Mouse (Mus musculus) intestine, postnatal 0 days (tissue): ENCODE results near the gene Olfr56. TPM values are rescaled to one million over a fixed set of nuclear protein-coding genes. Genes with fewer than 3 reads are reported as not detected.

Experiments
- ATAC-seq: fragments of 200-750 bp; cut with Nextera tagmentation; 2 replicates; pipeline ENCODE4 v1.8.0; 2017; ENCODE audit warnings: mild to moderate bottlenecking, moderate TSS enrichment, moderate library complexity
- H3K27ac ChIP-seq: fragments of 300-500 bp; sonication (generic); 2 replicates; pipeline ENCODE4 v1.5.1; 2014; ENCODE audit warnings: mild to moderate bottlenecking, low read depth, low read length, moderate library complexity
- H3K27me3 ChIP-seq: fragments of 300-500 bp; sonication (generic); replicated peaks from 2 replicates; pipeline ENCODE4 v1.6.1; 2014; ENCODE audit warnings: low read length, mixed read lengths; ENCODE audit not compliant: control insufficient read depth, insufficient read depth
- H3K36me3 ChIP-seq: fragments of 300-500 bp; sonication (generic); 2 replicates; pipeline ENCODE4 v1.6.1; 2014; ENCODE audit warnings: mild to moderate bottlenecking, moderate library complexity; ENCODE audit not compliant: control insufficient read depth, insufficient read depth
- H3K4me1 ChIP-seq: fragments of 300-500 bp; sonication (generic); replicated peaks from 2 replicates; pipeline ENCODE4 v1.6.1; 2014; ENCODE audit warnings: antibody characterized with exemption, low read length, mixed read lengths; ENCODE audit not compliant: control insufficient read depth, insufficient read depth
- H3K4me2 ChIP-seq: fragments of 300-500 bp; sonication (generic); replicated peaks from 2 replicates; pipeline ENCODE4 v1.6.1; 2014; ENCODE audit warnings: low read depth, mild to moderate bottlenecking, moderate library complexity
- H3K4me3 ChIP-seq: fragments of 300-500 bp; sonication (generic); 2 replicates; pipeline ENCODE4 v1.5.1; 2014; ENCODE audit warnings: low read depth, low read length
- H3K9ac ChIP-seq: fragments of 300-500 bp; sonication (generic); 2 replicates; pipeline ENCODE4 v1.6.1; 2014; ENCODE audit warnings: mild to moderate bottlenecking, low read depth, low read length
- H3K9me3 ChIP-seq: fragments of 300-500 bp; sonication (generic); 2 replicates; pipeline ENCODE4 v1.6.1; 2016; ENCODE audit warnings: mixed run types; ENCODE audit not compliant: control insufficient read depth
- CTCF ChIP-seq: sonication (generic); IDR thresholded peaks from 2 replicates; pipeline ENCODE4 v1.5.1; 2016; ENCODE audit warnings: low read depth, mild to moderate bottlenecking, control low read depth, antibody characterized with exemption, moderate library complexity
- WGBS: fragments of 180-500 bp; shearing (Covaris S2); extraction: QIAGEN DNeasy Blood & Tissue Kit; methylation state at CpG from one replicate; pipeline ENCODE4 v1.1.7; 2014; 5-methylcytosine and 5-hydroxymethylcytosine counted together
- polyA plus RNA-seq: library from polyadenylated mRNA; unstranded; fragments of >200 nt; fragmentation: Nextera tagmentation; extraction: Ambion mirVana; gene quantifications from 2 replicates; pipeline ENCODE4 v1.2.1, GENCODE M21; 2015

The Olfr56 gene
- polyA plus RNA-seq, 1 experiment from 2014 or later: 0.30 TPM

DNA sequence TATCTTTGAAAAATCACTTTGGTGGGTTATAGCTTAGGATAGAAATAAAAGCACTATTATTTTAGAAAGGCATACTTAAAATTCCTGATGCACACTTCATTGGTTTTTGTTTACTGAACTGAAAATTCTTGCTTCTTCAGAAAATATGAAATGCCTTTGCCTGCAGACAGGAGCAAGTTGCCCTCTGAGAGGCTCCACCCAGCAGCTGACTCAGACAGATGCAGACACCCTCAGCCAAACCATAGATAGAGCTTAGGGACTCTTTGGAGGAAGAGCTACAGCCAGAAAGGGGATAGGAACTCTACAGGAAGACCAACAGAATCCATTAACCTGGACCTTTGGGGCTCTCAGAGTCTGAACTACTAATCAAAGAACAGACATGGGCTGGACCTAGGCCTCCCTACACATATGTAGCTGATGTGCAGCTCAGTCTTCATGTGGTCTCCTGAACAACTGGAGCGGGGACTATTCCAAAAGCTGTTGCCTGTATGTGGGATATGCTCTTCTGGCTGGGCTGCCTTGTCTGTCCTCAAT is 113.4 kb downstream of the Olfr56 start:
- Histone ChIP-seq H3K4me3 (no peak overlapping the region), H3K4me2 (no peak overlapping the region), H3K9me3 (no peaks in the 10 kb centered on the region), H3K27me3 (no peaks in the 10 kb centered on the region), H3K36me3 (peaks cover 2% of the 10 kb centered on the region; the same call in 1 of the 2 replicates), H3K27ac (no peak overlapping the region), H3K4me1 (0 out of 2 replicates have a peak, but pooled peaks cover 7% of the 10 kb centered on the region), H3K9ac (no peak overlapping the region)
- ATAC-seq: no peak
- TF ChIP-seq CTCF: no peak
- 100% methylated on average over 1 of the region's 1 CpGs for WGBS

DNA sequence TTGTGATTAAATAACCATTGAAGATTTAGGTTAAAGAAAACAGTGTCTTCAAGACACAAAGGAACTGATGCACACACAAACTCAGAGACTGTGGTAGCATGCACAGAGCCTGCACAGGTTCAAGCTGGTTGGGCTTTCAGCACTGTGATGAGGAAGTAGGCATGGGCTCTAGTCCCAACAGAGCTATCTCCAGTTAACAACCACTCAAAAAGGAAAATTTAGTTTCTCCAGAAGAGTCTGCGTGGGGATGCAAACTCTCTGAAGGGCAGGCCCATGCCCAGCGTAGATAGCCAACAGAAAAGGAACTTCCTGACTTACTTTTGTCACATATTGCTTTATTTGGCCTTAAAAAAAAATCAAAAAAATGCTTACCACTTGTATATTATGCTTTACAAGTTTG is 114.1 kb downstream of the Olfr56 start:
- Histone ChIP-seq H3K27ac (no peak overlapping the region), H3K36me3 (peaks cover 2% of the 10 kb centered on the region; the same call in 1 of the 2 replicates), H3K9me3 (no peaks in the 10 kb centered on the region), H3K4me3 (no peak overlapping the region), H3K4me2 (no peak overlapping the region), H3K9ac (no peak overlapping the region), H3K4me1 (0 out of 2 replicates have a peak, but pooled peaks cover 7% of the 10 kb centered on the region), H3K27me3 (no peaks in the 10 kb centered on the region)
- 90% methylated on average over 2 of the region's 2 CpGs for WGBS
- no peak for TF ChIP-seq CTCF
- no peak for ATAC-seq

DNA sequence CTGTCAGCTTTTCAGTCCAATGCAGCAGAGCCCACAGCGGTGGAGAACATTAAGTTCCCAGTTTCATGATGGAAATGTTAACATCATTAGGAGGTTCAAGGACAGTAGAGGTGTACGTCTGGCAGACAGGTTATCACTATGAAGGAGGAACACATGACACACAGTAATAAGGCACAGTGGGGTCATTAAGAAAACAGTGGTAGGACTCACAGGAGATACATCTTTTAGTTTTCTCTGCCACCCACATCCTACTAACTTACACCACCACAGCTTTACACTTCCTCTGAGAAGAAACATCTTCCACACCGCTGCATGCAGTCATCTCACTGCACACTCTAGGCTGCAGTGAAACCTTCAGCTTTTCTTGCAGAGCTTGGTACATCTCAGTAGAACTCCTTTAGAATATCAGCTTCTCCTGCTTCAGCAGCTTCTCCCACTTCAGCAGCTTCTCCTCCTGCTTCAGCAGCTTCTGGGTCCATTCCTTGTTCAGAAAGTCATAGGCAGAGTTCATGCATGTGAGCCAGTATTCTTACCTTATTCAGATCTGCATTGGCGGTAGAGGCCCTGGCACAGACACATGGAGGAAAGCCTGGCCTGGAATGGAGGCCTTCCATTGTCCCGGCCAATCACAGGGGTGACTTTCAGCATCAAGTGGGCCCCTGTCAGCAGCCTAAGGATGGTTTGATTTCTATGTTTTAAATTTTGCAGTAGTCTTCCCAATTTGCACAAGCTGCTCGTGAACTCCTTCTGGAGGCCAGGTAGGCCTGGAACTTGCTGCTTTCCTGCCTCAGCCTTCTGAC is 115.4 kb downstream of the Olfr56 start:
- Histone ChIP-seq H3K27me3 (no peaks in the 10 kb centered on the region), H3K9me3 (no peaks in the 10 kb centered on the region), H3K36me3 (peaks cover 2% of the 10 kb centered on the region; the same call in 1 of the 2 replicates), H3K4me2 (no peak overlapping the region), H3K27ac (no peak overlapping the region), H3K4me3 (no peak overlapping the region), H3K4me1 (0 out of 2 replicates have a peak, but pooled peaks cover 7% of the 10 kb centered on the region), H3K9ac (no peak overlapping the region)
- TF ChIP-seq CTCF: no peak
- ATAC-seq: no peak
- WGBS: 84% methylated on average over 6 of the region's 6 CpGs

DNA sequence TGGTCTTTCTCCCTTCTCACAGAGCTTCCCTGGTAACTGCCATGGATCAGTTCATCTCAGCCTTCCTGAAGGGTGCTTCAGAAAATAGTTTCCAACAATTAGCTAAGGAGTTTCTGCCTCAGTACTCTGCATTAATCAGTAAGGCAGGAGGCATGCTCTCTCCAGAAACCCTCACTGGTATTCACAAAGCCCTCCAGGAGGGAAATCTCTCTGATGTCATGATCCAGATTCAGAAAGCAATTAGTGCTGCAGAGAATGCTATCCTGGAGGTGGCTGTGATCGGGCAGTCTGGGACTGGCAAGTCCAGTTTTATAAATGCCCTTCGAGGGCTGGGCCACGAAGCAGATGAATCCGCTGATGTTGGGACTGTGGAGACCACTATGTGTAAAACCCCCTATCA is 116.7 kb downstream of the Olfr56 start:
- Histone ChIP-seq H3K4me1 (0 out of 2 replicates have a peak, but pooled peaks cover 5% of the 10 kb centered on the region), H3K4me2 (no peak overlapping the region), H3K9ac (no peak overlapping the region), H3K27me3 (no peaks in the 10 kb centered on the region), H3K4me3 (no peak overlapping the region), H3K27ac (no peak overlapping the region), H3K36me3 (peaks cover 2% of the 10 kb centered on the region; the same call in 1 of the 2 replicates), H3K9me3 (no peaks in the 10 kb centered on the region)
- no peak for TF ChIP-seq CTCF
- no peak for ATAC-seq
- WGBS: 91% methylated on average over 4 of the region's 4 CpGs

DNA sequence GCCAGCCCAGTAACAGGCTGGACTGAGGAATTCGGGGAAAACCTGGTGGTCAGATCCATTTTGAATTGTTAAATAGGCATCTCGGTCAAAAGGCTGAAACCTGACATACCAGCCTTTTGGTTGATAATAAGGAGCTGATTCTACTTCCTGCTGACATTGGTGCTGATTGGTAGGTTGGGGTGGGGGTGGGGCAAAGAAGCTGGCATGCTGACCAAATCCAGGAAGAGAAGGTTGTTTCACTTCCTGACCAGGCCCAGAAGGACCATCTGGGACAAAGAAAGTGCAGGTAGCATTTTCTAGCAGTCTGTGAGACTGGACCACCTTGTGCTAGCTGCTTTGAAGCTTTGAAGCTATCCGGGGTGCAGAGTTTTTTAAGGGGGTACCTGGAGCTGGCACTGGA is 121.7 kb downstream of the Olfr56 start:
- no peak overlapping the region for H3K4me2 ChIP-seq
- H3K4me3 ChIP-seq: no peak overlapping the region
- WGBS: 90% methylated on average over 3 of the region's 3 CpGs
- peaks cover 2% of the 10 kb centered on the region; the same call in 1 of the 2 replicates for H3K36me3 ChIP-seq
- no peaks in the 10 kb centered on the region for H3K9me3 ChIP-seq
- no peak for ATAC-seq
- 0 out of 2 replicates have a peak, but pooled peaks cover 3% of the 10 kb centered on the region for H3K4me1 ChIP-seq
- no peak overlapping the region for H3K27ac ChIP-seq
- no peaks in the 10 kb centered on the region for H3K27me3 ChIP-seq
- no peak overlapping the region for H3K9ac ChIP-seq
- TF ChIP-seq CTCF: no peak

DNA sequence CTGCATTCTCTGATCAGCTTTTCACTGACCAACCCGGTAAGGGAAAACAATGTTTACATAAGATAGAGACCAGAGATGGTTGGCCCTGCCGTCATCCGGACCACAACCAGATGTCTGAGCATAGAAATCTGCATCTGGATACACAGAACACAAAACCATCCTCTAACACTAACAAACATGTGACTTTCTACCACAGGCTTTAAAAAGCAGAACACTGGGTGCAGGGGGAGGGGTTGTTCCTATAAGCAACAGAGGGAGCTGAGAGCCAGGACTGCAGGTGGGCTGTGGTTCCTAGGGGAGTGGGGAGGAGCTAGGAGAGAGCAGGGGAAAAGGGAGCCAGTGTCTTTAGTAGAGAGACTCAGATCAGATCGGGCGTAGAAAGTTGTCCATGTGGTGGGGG is 122.8 kb downstream of the Olfr56 start:
- Histone ChIP-seq H3K27me3 (no peaks in the 10 kb centered on the region), H3K4me1 (0 out of 2 replicates have a peak, but pooled peaks cover 3% of the 10 kb centered on the region), H3K9ac (no peak overlapping the region), H3K9me3 (no peaks in the 10 kb centered on the region), H3K36me3 (peaks cover 2% of the 10 kb centered on the region; the same call in 1 of the 2 replicates), H3K27ac (no peak overlapping the region), H3K4me3 (no peak overlapping the region), H3K4me2 (no peak overlapping the region)
- no peak for TF ChIP-seq CTCF
- 36% methylated on average over 5 of the region's 5 CpGs for WGBS
- ATAC-seq: no peak
